Mouse (Mus musculus): ENCODE measurements around the gene Eps8.

Gene Eps8

DNA sequence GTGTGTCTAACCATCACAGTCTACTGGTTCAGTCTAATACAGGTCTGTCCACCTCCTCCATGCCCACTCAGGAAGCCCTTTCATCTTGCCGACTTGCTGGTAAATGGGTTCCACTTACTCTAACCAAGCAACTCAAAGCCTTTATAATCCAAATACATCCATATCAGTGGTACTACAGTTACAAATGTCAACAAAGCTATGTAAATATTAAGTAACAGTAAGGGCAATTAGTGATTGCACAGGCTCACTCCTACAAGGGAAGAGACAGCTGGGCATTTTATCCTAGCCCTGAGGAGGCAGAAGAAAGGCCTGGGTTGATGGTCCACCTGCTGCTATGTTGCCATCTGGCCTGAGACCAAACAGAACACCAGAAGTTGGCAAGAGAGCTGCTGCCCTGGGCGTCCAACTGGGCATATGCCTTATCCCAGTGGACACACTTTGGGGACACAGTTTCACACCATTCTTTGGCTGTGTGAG, 42.6 kb downstream of the Eps8 start:
- DNase-seq (ENCODE audit: low spot score in 2 of 2): no peak

DNA sequence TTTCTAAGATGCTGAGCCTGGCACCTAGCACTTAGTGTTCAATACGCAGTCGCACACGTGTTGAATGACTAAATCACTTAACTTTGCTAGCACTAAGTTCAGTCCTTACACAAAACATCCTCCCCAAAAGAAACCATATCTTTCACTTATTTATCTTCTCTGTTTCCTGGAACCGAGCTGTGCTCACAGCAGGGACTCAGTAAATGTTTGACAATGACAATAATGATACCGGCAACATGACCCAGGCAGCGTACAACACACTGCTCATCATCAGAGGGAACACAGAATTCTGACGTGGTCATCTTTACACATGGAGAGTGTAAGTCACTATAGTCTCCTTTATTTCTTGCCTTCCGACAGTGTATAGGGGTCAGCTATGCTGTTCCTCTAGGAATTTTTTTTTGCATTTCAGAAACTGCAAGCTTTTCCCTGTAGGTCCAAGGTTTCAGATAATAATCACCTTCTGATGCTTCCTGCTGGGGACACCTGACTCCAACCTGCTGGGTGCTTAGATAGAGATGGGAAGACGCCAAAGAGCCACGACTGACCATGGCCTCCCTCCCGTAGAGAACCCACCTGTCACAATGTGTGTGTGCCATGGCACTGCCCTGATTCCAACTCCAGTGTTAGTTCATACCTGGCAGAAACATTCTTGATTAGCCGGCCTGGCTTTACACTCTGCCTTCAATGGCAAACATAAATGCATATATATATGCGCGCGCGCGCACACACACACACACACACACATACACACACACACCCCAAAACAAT, 46.3 kb downstream of the Eps8 start:
- no peak for DNase-seq (ENCODE audit: low spot score in 2 of 2)

DNA sequence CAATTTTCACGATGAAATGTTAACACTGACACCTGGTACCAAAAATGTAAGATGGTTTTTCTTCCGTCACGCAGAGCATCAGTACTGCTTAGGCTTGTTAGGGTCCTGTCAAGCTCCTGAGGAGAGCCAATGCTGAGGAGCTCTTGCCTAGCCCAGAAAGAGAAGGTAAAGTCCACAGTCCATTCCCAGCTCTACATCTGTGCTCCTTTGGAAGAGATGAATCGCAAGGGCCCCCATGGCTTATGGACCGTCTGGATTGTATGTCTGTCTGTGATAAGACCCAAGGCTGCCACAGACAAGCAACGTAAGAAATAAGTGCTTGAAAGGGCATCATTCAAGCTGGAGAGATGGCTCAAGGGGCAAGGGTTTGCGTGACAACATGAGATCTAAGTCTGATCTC, 48.1 kb downstream of the Eps8 start:
- no peak for DNase-seq (ENCODE audit: low spot score in 2 of 2)

DNA sequence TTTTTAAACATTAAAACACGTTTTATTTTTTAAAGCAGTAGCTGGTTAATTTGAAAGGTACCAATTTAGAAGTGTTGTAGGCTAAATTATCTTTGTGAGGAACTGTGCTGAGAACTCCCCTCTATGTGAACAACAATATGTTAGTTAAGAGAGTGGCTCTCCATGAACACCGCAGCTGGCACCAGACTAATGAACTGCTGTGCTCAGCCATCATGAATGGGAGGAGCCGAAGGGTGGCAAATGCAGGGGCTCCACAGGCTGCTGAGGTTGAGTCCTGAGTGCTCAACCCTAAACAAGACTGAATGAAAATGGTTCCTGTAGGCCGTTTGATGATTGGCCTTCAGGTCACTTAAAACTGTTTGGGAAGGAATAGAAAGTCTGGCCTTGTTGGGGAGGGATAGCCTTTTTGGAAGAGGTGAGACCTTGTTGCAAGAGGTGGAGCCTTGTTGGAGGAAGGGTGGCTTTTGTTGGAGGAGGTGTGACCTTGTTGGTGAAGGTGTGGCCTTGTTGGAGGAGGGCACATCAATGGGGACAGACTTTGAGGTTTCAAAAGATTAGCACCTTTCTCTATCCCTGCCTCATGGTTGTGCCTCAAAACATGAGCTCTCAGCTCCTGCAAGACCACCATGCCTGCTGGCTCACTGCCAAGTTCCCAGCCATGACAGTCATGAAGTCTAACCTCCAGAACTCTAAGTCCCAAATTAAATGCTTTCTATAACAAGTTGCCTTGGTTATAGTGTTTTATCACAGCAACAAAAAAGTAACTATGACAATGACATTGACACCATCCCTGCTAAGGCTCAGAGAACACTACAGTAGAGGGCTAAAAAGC, 50.0 kb downstream of the Eps8 start:
- DNase-seq (ENCODE audit: low spot score in 2 of 2): no peak

DNA sequence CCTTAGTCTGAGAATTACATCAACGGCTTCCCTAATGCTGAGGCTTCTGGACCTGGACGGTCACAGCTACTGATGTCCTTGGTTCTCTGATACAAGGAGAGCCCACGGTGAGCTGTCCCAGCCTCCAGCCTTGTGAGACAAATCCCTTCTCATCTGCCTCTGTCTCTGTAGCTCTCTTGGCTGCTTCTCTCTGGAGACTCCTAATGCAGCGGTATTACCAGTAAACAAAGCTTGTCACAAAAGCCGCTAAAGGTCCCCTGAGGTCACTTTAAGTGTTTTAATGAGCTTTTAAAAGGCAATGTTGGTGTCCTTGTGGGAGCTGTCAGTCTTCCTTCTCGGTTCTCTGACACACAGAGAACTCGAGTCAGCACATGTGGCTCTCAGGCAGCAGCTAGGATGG, 56.4 kb downstream of the Eps8 start:
- no peak for DNase-seq (ENCODE audit: low spot score in 2 of 2)

DNA sequence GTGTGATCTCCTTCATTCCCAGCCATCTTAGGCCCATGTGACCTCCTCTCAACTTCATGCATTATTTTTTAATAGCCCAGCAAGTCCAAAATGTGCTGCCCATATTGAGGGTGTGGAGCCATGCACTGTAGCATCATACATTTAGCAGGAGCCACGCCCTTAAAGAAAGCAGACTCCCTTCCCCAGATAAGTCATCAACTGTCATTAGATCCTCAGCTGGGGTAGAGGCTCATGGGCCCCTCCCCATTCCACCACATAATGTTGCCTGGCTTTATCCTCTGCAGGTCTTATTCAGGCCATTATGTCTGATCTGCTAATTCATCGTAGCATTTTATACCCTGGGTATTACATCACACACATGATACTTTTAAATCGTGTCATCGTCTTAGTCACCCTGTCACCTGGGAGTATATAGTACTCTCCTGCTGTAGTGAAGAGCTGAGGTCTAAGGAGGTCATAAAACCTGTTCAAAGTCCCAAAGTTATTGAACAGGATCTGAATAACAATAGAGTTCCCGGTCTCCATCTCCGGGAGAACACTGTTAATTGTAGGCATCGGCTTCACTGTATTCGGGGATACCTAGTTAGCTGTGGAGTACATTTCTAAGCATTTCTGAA, 57.1 kb downstream of the Eps8 start:
- no peak for DNase-seq (ENCODE audit: low spot score in 2 of 2)

DNA sequence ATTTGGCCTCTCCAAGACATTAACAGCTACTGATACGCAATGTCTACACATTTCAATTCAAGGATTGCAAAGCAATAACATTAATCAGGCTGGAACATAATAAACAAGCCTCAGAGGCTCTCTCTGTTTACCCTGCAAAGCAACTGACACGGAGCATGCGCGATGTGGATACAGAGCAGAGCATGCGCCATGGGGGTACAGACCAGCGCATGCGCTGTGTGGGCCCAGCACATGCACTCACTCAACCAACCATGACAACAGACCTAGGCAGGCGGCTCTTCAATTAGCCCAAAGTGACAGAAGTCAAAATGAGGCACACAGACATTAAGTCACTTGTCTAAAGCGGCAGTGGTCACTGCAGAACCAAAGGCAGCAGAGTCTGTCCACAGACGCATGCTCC, 62.1 kb downstream of the Eps8 start:
- DNase-seq (ENCODE audit: low spot score in 2 of 2): no peak

DNA sequence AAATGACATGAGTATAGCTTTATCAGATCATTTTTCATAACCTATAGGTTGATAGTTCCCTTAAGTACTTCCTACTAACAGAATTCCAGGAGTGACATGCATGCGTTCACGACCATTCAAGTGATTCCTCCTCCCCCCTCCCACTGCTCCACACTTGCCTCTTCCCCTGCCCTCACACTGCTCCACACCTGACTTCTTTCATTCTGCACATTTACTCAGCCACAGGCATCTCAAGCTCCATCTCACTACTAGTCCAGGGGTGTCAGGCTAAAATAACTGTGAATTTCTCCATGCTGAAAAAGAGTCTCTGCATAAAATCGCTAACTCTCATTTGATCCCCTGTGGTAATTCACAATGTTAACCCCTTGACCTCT, 65.4 kb downstream of the Eps8 start:
- DNase-seq (ENCODE audit: low spot score in 2 of 2): no peak

DNA sequence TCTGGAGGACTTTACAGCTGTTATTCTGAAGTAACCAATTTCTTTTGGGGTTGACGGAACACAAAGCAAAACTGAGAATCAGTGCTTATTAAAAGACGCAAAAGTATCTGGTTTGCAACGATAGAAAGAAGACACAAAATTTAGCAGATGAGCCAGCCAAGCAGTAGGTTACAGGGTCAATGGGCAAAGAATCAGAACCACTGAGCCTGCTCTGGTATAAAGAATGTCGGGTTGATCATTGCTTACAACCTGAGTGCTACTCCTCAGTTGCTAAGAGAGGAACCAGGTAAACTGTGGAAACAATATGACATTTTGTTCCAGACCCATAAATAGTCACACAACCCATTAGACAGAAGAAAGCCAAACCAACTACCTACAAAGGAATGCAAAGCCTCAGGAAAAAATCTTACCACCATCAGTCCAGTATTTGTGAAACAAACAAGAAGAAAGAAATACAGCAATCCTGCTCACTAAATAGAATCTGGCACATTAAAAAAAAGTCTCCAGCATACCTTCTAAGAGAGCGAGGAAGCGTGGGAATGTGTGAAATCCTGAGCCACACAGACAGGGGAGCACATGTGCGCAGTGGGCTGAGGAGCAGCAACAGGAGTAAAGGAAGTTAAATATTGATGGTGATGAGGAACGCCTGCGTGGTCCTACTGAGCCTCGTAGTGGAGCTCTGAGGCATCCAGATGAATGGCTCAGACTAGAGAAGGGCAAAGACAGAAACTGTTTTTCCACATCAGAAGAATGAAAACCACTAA, 66.0 kb downstream of the Eps8 start:
- DNase-seq (ENCODE audit: low spot score in 2 of 2): no peak

DNA sequence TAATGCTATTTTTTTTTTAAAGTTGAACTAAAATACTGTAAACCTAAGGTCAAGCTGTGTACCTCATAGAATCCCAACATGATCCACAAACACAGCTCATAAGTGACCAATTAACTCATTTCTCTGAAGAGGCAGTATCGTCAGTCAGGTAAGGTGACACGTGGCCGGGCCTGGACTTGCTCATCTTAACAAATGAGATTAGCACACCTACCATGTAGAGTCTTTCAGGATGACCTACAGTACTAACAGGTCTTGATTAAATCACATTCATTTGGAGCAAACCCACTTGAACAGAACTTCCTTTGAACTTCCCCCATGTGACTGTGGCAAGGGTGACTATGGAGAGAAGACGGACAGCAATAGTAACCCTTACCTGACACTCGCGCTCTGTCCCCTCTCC, 66.8 kb downstream of the Eps8 start:
- no peak for DNase-seq (ENCODE audit: low spot score in 2 of 2)

DNA sequence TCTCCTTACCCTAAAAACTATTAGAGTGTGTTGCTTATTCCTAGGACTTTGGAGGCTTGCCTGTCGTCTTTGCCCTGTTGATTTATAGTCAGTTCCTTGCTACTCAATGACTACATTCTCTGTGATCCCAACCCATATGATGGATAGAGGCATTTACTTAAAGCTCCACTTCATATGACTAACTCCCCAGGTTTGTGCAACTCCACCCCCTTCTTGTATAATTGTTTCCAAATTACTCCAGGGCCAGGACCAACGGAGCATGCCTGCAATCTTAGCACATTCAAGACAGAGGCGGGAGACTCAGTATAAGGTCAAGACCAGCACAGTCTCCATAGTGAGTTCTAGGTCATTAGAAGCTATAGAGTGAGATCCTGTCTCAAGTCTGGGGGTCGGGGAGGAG, 69.4 kb downstream of the Eps8 start:
- DNase-seq (ENCODE audit: low spot score in 2 of 2): no peak

DNA sequence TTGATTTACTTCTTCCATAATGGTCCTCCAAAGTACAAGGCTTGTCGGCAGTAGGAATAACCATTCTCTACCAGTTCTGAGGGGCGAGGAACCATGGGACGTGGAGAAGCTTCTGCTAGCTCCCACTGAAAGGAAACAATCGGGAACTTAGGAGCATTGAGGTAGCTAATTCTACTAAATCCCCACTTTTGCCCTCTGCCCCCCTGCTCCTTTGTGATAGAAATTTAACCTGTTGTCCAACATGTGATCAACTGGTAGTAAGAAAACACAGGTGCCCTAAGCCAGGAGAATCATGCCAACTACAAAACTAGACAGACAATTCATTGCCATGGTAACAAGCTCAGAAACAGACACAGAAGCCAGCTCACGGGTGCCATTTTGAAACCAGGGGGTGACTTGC, 71.6 kb downstream of the Eps8 start:
- no peak for DNase-seq (ENCODE audit: low spot score in 2 of 2)

DNA sequence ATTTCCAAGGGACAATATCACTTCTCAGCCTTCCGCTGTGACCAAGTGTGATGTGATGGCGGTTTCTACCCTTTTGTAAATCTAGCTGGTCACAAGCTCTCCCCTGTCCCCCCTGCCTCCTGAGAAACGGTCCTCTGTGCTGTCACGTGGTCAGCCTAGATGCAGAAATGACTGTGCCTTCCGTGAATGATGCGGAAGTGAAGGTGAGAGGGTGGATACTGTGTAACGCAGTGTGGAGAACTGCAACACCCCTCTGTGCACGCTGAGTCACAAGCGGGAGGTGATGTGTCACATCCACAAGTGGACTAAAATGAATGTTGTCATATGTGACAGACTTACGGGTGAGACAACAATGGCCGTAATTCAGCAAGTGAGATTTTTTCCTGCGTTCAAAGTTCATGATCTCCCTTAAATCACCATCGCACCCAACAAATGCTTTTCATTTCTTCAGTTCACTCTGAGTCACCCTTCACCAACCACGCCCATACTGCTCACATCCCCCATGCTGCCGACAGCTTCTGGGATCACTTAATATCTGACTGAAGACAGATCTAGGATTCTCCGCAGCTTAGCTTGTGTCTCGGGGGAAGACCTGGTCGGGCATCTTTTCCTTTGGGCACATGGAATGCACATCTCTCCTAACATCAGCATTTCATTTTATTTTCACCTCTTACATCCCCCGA, 72.3 kb downstream of the Eps8 start:
- no peak for DNase-seq (ENCODE audit: low spot score in 2 of 2)

DNA sequence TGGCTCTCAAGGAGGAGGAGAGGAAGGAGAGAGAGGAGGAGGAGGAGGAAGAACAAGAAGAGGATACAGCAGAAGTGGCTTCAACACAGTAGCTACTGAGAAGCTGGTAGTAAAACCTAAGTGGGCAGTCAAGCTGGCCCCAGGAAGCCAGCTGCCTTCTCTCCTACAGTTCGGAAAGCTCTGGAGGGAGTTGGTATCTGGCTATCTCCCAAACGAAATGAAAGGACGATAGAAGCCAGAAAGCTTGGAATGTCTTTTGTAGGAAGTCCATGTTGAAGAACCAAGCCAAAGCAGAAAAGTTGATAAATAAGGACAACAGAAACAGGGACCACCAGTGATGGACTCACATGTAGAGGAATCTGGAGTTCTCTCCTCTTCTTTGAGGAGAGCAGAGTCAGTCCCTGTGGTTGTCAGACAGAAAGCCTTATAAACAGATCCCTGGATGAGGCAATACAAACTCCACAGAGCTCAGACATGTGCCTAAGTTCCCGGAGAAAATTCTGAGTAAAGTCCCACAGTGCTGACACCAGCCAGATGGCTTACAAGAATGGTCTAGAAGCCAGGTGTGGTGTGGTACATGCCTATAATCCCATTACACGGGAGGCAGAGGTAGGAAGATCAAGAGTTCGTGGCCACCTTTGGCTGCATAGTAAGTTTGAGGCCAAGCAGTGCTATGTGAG, 73.2 kb downstream of the Eps8 start:
- no peak for DNase-seq (ENCODE audit: low spot score in 2 of 2)

DNA sequence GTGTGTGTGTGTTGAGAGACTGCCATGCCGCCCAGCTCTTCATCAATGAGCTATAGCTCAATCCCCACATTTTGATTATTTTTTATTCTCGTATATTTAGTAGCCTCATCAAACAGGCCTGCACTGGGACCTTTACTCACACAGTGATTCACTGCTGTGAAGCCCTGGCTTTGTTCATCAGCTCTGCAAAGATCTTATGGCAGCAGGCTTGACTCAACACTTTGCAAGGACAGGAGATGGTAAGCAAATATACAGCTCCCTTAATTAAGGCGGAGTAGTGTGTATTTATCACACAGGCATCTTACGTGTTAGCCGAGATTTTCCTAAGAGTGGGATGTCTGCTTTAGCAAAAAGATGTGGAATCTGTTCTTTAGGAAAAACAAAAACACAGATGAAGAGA, 74.2 kb downstream of the Eps8 start:
- no peak for DNase-seq (ENCODE audit: low spot score in 2 of 2)

DNA sequence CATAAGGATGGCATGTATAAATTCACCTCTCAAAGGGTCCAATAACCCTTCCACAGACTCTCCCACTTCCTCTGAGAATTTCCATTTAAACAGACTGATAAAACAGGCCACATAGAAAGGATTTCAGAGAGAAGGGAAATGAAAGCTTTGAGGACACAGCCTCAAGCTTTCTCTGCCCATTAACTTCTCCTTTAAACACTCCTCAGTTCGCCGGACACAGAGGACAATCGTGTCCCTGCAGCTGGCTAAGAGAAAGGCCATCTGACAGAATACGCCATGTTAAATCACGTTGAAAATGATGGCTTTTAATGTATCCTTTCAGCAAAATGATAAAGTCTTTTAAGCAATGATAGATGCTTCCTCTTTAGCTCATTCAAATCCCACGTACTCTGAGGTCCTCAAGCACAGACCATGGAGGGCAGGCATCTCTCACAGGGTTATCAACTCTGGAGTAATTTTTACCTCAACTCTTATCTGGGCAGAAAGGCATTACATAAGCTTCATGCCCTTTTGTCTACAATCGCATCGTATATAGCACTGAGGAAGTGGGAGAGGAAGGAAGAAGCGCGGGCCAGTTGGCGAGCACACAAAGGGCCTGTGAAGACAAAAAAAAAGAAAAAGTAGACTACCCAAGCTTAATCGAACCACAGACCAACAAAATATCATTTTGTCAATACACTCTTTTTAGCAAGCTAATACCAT, 77.9 kb downstream of the Eps8 start:
- DNase-seq (ENCODE audit: low spot score in 2 of 2): no peak

DNA sequence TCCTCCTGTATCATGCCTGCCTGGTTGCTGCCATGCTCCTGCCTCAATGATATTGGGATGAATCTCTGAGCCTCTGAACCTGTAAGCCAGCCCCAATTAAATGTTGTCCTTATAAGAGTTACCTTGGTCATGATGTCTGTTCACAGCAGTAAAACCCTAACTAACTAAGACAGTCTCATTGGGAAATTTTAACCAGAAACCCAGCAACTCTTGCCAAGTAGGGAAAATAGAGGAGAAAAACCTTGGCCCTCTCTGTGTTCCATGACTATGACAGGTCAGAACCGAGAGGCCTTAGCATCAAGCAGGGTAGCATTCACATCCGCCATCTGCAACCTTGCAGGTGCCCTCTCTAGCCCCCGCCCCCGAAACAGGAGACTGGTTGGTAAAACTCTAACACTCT, 78.6 kb downstream of the Eps8 start:
- DNase-seq (ENCODE audit: low spot score in 2 of 2): no peak

DNA sequence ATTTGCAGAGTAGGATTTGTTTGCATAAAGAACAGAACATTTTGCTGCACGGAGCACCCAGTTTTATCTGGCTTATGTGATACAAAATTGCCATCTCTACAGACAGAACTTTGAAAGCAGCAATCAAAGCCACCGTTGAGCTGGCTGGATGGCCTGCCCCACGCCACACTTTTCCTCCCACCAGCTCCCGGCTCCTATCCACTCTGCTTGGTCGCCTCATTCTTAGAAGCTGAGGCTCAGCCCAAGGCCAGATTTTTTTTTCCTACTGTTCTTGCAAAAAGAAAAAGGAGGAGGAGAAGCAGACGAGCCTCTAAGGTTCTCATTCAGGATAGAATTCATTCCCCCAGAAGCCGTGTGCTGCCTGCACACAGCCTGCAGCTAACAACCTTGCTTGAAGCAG, 80.8 kb downstream of the Eps8 start:
- no peak for DNase-seq (ENCODE audit: low spot score in 2 of 2)

DNA sequence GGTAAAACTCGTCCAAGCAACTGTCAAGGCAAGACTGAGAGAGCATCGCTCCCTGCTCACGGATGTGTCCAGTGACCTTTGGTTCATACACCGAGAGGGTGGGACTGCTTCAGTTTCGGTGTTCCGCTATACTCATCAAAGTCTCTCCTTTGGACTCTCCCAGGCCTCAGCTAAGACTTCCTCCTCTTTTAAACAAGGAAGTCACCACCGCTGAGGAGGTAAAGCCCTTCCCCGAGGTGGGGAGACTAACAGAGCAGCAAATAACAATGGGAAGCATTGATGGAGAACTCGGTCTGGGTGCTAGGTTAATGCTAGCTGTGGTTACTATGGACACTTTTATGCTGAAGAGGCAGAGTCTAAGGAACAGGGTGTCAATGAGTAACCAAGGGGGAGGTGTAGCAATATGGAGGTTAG, 84.0 kb downstream of the Eps8 start:
- no peak for DNase-seq (ENCODE audit: low spot score in 2 of 2)

DNA sequence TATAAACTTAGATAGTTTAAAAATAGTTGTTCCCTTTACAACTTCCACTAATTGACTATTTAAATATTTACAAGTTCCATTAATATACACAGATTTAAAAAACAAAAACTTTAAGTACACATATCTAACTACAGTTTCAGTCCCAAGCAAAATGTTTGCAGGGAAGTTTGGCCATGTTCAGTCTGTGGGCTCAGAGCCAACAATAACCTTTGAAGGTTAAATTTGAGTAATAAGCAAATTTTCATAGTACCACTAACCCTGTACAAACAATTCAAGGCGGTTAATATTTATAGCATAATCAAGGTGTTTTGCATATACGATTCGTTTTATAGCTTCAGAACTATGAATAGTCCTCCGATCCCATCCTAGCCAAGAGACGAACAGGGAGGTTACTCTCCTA, 84.7 kb downstream of the Eps8 start:
- no peak for DNase-seq (ENCODE audit: low spot score in 2 of 2)

All from spleen, postnatal 14 days (tissue).